Mouse (Mus musculus) monocyte, adult 5-6 weeks (primary cell): ENCODE results near the gene Sppl2c. TPM values are rescaled to one million over a fixed set of nuclear protein-coding genes. Genes with fewer than 3 reads are reported as not detected.
"Not testable (repeated sequence)": the region's sequence is repeated elsewhere in the genome, so short reads cannot be mapped to it uniquely, and the experiment has no call there.

Experiments
- ATAC-seq: fragments of 153-309, 156-312 bp; replicated peaks from 2 replicates; pipeline ENCODE4 v1.8.0; 2017; ENCODE audit warnings: mild to moderate bottlenecking; ENCODE audit not compliant: low TSS enrichment, insufficient number of reproducible peaks, severe bottlenecking, poor library complexity, low FRiP score
- total RNA-seq: library from RNA; stranded (forward); fragments of 200-1000, 200-491, 200-594 nt; gene quantifications from 3 replicates; pipeline ENCODE4 v1.2.3, GENCODE M21; 2017

The Sppl2c gene
- total RNA-seq, 1 experiment from 2014 or later, result not detected

- ATAC-seq, result no peak
Observed at GRCm38 (mm10) chr11:104187766-104188165, 1.6 kb downstream of the Sppl2c start.

DNA sequence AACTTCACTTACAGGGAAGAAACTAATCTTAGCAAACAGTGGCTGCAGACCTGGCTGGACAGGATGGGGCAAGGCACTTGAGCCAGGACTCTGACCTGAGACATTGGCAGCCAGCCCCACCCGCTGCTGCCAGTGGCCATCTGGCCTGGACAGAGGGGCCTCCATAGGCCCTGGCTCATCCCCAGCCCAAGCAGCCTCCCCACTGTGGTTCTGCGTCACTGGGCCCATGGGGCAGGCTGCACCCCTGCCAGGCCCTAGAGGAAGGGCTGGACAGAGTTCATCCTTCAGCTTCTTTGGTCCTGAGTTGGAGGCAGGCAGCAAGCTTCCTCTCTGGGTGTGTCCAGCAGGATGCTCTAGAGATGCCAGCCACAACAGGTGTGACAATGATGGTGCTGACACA lies 3.9 kb downstream of the Sppl2c start:
- no peak for ATAC-seq

GRCm38 (mm10) chr11:104195382-104195781 lies 9.3 kb downstream of the Sppl2c start:
- ATAC-seq, result no peak

- peak; percentile 85 for ATAC-seq
Observed at GRCm38 (mm10) chr11:104195791-104196190, 9.7 kb downstream of the Sppl2c start.

DNA sequence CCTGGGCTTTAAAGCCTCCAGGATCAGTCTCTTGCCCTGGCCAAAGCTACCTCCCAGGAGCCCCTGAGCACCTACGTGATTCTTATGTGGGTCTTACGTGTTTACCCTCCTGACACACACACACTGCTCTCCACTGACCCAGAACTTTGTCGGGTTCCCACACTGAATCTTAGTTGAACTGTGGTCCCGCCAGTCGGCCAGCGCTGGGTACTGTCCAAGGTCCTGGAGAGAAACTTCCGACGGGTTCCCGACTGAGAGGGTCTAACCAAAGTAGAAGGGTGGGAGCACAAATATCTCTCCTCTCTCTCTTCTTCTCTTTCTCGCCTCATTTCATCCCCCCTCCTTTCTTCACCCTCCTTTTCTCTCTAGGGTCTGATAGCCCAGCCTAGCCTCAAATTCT lies 11.7 kb downstream of the Sppl2c start:
- ATAC-seq, result no peak

GRCm38 (mm10) chr11:104203271-104203670 lies 17.1 kb downstream of the Sppl2c start:
- no peak for ATAC-seq

DNA sequence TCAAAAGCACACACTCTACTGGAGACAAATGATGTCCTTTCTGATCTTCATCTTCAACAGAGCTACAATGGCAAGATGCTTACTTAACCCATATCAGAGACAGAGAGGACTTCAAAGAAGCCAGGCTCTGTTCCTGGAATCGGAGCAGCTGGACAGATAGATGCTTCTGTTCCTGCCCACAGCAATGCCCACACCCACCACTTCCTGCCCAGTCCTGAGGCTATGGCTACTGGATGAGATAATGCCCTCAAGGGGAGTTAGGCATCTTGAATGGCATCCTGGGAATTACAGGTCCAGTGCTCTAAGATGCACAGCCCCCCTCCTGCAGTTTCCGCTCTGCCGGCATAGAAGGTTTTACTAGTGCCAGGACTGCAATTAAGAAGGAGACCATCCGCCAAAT lies 20.4 kb downstream of the Sppl2c start:
- ATAC-seq, result no peak

DNA sequence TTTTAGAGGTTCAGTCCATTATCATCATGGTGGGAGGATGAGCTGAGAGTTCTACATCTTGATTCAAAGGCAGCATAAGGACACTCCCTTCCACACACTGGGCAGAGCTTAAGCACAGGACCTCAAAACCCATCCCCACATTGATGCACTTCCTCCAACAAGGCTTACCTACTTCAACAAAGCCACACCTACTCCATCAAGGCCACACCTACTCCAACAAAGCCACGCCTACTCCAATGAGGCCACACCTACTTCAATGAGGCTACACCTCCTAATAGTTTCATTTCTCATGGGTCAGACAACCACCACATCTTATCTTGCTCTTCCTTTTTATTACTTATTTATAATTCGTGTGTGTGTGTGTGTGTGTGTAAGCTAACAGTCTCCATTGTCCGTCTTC lies 22.9 kb downstream of the Sppl2c start:
- no peak for ATAC-seq

- no peak for ATAC-seq
Observed at GRCm38 (mm10) chr11:104211251-104211650, 25.1 kb downstream of the Sppl2c start.

DNA sequence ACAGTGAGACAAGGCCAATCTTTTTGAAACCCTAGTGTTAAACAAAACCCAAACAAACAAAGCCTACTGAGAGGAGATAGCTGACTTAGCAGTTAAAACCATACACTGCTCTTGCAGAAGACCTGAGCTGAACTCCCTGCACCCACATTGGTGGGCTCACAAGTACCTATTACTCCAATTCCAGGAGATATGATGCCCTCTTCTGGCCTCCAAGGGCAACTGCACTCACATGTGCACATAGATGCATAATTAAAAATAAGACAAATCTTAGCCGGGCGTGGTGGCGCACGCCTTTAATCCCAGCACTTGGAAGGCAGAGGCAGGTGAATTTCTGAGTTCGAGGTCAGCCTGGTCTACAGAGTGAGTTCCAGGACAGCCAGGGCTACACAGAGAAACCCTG lies 28.0 kb downstream of the Sppl2c start:
- not testable (repeated sequence) for ATAC-seq

DNA sequence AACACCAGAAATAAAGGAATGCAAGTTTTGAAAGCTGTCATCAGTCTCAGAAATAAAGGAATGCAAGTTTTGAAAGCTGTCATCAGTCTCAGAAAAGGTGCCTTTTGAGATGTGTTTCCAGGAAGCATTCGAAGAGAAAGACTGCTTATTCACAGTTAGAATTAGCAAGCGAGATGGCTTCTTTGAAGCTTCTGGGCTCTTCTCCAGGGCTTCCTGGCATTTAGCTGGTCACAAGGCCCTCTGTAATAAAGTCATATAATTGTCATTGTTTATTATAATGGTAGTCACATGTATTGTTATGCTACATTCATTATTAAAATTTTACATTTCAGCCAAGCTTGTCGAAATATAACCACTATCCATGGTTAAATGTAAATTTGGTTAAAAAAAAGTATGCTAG lies 31.9 kb downstream of the Sppl2c start:
- no peak for ATAC-seq

DNA sequence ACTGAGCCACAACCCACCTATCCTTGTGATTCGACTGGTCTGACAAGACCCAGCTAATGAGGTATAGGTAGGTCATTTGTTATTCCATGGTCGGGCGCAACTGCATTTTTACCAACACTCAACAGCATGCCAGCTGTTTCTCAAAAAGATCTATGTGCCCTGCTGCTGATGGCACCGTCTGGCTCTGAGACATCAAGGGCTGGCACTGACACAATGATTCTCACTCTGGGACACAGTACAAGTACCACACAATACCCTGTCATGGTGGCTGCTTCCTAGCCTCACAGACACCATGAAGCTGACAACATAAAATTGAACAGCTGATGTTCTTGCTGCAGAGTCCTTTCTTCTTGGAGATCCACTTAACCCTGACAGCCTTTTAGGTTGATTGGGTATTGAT lies 34.2 kb downstream of the Sppl2c start:
- no peak for ATAC-seq

- no peak for ATAC-seq
Observed at GRCm38 (mm10) chr11:104221751-104222150, 35.6 kb downstream of the Sppl2c start.

DNA sequence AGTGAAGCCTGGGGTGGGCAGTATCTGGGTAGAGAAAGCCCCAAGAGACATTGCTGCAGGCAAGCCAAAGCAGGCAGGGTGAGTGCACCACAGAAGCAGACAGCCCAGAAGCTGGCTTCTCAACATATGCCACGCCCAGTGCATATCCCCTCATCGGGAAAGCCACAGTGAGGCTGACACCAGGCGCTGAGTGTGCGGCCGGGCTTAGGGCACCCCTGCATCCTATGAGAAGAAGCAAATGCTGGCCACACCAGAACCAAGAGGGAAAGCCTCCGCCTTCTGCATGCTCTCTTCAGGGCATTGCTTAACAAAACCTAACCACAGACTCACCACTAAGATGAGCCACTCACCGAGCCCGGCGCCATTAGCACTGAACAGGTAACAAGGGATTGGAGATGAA lies 37.2 kb downstream of the Sppl2c start:
- no peak for ATAC-seq

GRCm38 (mm10) chr11:104229391-104229790 lies 43.3 kb downstream of the Sppl2c start:
- no peak for ATAC-seq

DNA sequence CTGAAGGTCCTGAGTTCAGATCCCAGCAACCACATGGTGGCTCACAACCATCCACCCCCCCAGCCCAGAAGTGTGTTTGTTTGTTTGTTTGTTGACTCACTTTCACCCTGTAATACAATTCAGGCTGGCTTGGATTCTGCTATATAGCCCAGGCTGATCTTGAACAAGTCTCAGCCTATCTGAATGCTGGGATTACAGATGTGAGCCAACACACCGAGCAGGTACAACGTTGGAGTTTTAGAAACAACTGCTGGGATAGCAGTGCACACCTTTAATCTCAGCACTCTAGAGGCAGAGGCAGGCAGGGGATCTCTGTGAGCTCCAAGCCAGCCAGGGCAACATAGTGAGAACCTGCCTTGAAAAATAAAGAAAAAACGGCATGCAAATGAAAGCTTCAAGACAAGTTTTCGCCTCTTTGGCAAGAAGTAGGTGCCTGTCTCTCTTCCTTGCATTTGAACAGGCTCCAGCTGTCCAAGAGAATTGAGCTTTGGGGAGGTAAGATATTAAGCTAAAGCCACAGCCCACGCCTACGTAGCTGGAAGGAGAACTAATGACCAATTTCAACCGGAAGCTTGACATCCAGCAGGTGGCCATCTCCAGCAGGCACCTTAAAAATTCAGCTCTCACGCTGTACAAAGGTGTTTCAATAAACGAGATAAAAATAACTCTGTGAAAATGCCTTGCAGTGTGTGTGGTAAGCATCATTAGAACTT lies 44.1 kb downstream of the Sppl2c start:
- ATAC-seq, result no peak

DNA sequence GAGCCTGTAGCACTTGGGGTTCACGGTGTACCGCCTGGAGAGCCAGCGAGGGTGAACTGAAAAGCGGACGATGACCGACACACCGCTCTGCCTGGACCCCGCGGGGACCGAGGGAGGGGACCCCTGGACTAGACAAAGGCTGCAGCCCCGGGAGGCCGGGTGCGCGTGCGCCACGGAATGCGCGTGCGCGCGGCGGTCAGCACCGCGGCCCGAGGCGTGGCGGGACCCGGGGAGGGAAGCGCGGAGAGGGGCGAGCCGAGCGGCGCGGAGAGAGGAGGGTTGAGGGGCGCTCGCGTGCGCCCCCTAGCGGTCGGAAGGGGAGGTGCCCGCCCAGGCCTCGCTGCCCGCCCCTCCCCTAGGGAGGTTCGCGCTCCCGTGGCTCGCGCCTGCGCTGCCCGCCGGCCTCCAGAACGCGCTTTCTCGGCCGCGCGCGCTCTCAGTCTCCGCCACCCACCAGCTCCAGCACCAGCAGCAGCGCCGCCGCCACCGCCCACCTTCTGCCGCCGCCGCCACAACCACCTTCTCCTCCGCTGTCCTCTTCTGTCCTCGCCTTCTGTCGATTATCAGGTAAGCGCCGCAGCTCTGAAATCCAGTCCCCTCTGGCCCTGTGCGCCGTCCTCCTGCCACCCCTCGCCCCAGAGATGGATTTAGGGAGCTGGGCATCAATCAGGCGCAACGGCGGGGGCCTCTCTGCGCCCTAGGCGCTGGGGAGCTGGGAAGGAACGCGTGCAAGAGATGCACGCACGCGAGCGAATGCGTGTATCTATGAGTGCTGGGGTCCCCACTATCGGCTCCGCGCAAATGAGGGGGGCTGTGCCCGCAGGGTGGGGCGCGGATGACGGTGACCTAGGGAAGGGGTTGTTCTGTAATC lies 45.1 kb downstream of the Sppl2c start, which contains the start of gene Mapt:
Gene Mapt (plus strand): TSS at position 350 of the 871 bp plus-strand sequence.
- no peak for ATAC-seq

GRCm38 (mm10) chr11:104232141-104233061 lies 46.3 kb downstream of the Sppl2c start:
- ATAC-seq, result no peak

DNA sequence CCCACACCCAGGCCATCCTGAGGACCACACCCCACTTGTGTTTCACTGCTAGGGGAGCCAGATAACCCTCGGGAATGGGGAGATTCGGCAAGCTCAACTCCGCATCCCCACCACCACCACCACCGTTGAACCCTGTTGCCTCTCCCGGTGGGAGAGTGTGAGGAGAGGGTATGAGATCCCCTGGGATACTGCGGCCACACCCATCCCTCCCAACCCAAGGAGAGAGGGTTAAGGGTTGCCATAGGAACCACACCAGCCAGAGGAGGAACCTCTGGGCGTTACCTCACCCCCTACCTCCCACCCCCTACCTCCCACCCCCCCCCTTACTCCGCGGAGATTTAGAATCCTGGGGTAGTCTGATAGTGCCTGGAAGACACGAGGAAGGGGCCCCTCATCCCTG lies 47.0 kb downstream of the Sppl2c start:
- no peak for ATAC-seq
